Mouse (Mus musculus): ENCODE measurements at regions not wholly inside any gene's neighbourhood (a gene's known extent, or its start where the extent isn't known, plus 50 kb on each side); places are given as distances from the start of the nearest gene placed in this dataset.

GRCm38 (mm10) chr7:137611891-137612522 is 174.6 kb downstream of the Glrx3 start:
- no peak for TF ChIP-seq CTCF (IDR thresholded peaks at IDR 0.05; ENCODE audit: low read depth, low read length)
- TF ChIP-seq POLR2A (IDR thresholded peaks at IDR 0.05; ENCODE audit: extremely low read depth, insufficient read depth, low read length), result no peak
